Mouse (Mus musculus): ENCODE results near the gene Nfia.

DNA sequence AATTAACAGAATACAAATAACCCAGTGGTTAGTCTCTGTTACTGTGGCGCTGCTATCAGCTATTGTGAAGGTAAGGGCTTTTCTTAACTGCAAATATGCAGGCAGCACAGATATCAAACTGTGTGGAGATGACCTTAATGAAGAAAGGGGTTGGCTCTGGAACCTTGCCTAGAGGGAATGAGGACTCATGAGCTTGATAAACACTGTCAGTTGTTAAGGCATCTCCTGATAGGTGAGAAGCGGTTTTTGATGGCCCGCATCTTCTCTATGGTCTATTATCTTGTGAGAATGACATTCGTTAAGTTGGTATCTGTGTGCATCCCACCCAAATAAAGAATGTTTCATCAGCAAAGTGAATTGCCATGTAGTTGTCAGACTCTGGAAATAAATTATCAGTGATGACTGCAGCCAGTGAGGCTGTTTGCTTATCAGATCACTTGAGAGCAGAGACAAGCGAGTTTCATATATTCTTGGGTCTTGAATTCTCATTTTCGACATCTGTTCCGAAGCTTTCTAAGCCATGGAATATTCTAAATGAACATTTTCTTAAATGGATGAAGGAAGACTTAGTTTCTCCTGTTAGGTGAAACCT lies 37.9 kb downstream of the Nfia start:
- TF ChIP-seq CTCF (IDR thresholded peaks at IDR 0.05; ENCODE audit: borderline replicate concordance, insufficient read depth, low read depth, low read length): no peak
- no peak for TF ChIP-seq POLR2A (IDR thresholded peaks at IDR 0.05; ENCODE audit: borderline replicate concordance, insufficient read depth, low read length)
